Mouse (Mus musculus) cerebellum, adult 11-12 months (tissue): ENCODE results near the gene Rpl6.

Source experiments
- DNase-seq: peaks from one replicate; pipeline ENCODE4 v3.0.0; 2022

Gene Rpl6

GRCm38 (mm10) chr5:121204132-121205089 is at the start of gene Rpl6:
Gene Rpl6 (plus strand): TSS chr5:121204481.
- peak; percentile 82 for DNase-seq

- no peak for DNase-seq
Measured at GRCm38 (mm10) chr5:121156121-121156520, 48.2 kb upstream of the Rpl6 start.

- DNase-seq = no peak
Measured at GRCm38 (mm10) chr5:121157017-121157416, 47.3 kb upstream of the Rpl6 start.

GRCm38 (mm10) chr5:121157489-121157888 is 46.8 kb upstream of the Rpl6 start:
- peak; percentile 55 for DNase-seq

- DNase-seq = no peak
Measured at GRCm38 (mm10) chr5:121158966-121159365, 45.3 kb upstream of the Rpl6 start.

- no peak for DNase-seq
Measured at GRCm38 (mm10) chr5:121162285-121162684, 42.0 kb upstream of the Rpl6 start.

GRCm38 (mm10) chr5:121162923-121163322 is 41.4 kb upstream of the Rpl6 start:
- DNase-seq = no peak

GRCm38 (mm10) chr5:121166884-121167283 is 37.4 kb upstream of the Rpl6 start:
- DNase-seq = no peak

GRCm38 (mm10) chr5:121169588-121169987 is 34.7 kb upstream of the Rpl6 start:
- DNase-seq = no peak

GRCm38 (mm10) chr5:121172835-121173234 is 31.4 kb upstream of the Rpl6 start:
- DNase-seq = peak; percentile 50

GRCm38 (mm10) chr5:121179077-121179857 is 25.0 kb upstream of the Rpl6 start:
- DNase-seq = no peak

- no peak for DNase-seq
Measured at GRCm38 (mm10) chr5:121183269-121183668, 21.0 kb upstream of the Rpl6 start.

- DNase-seq = no peak
Measured at GRCm38 (mm10) chr5:121184375-121184774, 19.9 kb upstream of the Rpl6 start.

GRCm38 (mm10) chr5:121184945-121185551 is 19.2 kb upstream of the Rpl6 start:
- DNase-seq = no peak

GRCm38 (mm10) chr5:121187580-121188001 is 16.7 kb upstream of the Rpl6 start:
- peak; percentile 51 for DNase-seq

GRCm38 (mm10) chr5:121188265-121188664 is 16.0 kb upstream of the Rpl6 start:
- DNase-seq = no peak

GRCm38 (mm10) chr5:121189182-121189581 is 15.1 kb upstream of the Rpl6 start:
- no peak for DNase-seq

- no peak for DNase-seq
Measured at GRCm38 (mm10) chr5:121190210-121190835, 14.0 kb upstream of the Rpl6 start.

- DNase-seq = peak; percentile 84
Measured at GRCm38 (mm10) chr5:121190836-121191583, 13.3 kb upstream of the Rpl6 start, which contains the start of gene Ptpn11. Gene Ptpn11 (minus strand): TSS chr5:121191397.

GRCm38 (mm10) chr5:121191584-121191906 is 12.7 kb upstream of the Rpl6 start:
- DNase-seq = no peak

GRCm38 (mm10) chr5:121194173-121194572 is 10.1 kb upstream of the Rpl6 start:
- no peak for DNase-seq

GRCm38 (mm10) chr5:121196764-121197163 is 7.5 kb upstream of the Rpl6 start:
- DNase-seq = no peak
